Mouse (Mus musculus) layer of hippocampus, postnatal 36 days (tissue): ENCODE data around the gene Wiz. TPM values are rescaled to one million over a fixed set of nuclear protein-coding genes. Genes with fewer than 3 reads are reported as not detected.

ENCODE experiments used
- DNase-seq, 2 experiments: peaks; one replicate each; pipeline ENCODE4 v3.0.0; 2022
- total RNA-seq, 2 experiments: library from RNA; stranded (reverse); gene quantifications; 2 replicates each; pipeline ENCODE4 v1.2.3; 2021

The Wiz gene
- total RNA-seq, 2 experiments from 2014 or later, result 48.8 to 49.4 TPM

- DNase-seq, result no peak
Observed at GRCm38 (mm10) chr17:32378786-32379185, 10.5 kb downstream of the Wiz start.

DNA sequence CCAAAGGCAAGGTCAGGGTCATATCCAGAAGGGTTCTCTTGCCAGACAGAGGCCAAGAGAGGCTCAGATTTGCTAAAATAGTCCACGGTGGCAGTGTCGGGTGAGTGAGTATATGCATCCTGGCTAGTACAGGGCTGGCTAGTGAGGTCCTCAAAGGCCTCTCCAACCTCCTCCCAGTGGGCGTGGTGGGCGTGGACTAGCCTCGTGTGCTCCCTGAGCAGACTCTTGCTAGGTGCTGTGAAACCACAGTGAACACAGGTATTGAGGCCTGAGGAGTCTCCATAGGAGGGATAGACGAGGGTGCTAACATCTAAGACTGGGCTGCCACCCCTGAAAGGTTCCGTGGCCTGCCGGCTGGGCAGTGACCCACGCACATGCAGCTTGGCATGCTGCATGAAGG lies 12.1 kb downstream of the Wiz start:
- no peak for DNase-seq

- no peak for DNase-seq
Observed at GRCm38 (mm10) chr17:32376475-32376874, 12.8 kb downstream of the Wiz start.

DNA sequence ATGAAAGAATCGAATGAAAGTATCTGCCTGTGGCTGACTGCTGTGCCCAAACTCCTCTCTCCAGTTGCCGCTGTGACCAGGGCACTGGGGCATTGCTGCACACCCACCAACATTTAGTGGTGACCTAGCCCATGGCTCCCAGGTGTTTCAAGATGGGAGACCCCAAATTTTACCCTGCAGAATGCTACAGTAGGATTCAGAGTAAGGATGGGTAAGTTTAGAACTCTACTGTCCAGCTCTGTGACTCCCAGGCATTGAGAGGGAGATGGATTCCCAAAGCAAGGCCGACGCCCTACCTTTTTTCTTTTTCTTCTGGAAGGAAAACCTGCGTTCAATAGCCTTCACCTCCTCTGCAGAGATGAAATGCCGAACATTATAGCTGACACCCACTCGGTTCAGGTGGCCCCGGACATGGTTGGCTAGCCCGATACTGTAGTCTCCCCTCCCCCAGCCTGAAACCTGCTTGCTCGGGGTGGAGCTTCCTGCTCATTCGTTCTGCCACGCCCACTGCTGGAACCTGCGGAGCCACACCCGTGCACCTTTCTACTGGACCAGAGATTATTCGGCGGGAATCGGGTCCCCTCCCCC lies 20.2 kb downstream of the Wiz start:
- no peak for DNase-seq

GRCm38 (mm10) chr17:32367706-32368105 lies 21.5 kb downstream of the Wiz start:
- DNase-seq, result no peak

DNA sequence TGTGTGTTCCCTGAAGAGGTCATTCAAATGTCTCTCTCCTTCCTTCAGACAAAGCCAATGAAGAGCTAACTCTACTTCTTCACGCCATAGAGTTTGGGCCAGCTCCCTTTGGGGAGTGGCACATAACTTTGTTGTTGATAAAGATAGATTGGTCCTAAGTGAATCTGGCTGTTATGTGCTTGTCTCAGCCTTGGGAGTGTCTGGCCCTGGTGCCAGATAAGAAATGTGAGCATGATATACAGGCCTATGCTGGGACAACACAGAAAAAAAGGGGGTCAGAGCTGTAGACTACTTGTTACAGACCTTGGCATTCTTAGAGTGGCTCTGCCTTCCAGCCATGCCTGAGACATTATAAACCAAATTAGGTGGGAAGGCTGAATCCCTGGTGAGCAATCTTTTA lies 23.9 kb downstream of the Wiz start:
- DNase-seq, result no peak

DNA sequence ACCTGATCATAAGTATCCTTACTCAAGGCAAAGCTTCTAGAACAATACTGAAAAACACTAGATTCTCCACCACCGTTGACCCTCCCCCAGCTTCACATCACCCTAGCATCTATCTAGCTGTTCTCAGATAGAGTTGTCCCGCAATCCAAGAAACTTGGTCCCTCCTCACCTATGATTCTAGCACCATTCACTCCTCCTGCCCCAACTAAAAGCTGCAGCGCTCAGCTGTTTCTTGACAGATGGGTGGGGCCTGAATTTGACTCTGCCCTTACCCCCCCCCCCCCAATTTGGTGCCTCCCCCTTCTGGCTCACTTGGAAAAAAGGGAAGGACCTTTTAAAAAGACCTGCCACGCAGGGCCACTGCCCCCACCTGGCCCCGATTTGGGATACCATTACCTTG lies 24.4 kb downstream of the Wiz start:
- DNase-seq, result no peak

DNA sequence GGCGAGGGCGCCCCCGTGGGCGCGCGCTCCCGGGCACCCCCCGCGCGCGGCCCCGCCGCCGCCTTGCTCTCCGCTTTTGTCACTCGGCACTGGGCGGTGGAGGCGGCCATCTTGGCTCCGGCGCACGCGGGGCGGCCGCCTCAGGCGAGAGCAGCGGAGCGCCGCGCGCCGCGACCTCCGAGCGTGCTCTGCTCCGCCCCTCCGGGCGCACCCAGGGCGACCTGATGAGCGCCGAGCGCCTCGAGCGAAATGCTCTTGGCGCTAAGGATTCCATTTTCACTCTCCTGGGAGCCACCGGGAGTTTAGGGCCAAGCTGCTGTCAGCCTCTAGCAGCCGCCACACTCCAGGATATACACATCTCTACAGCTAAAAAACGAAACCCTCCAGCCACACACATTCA lies 24.9 kb downstream of the Wiz start:
- DNase-seq, result peak; percentile 86 to 87

- DNase-seq, result no peak
Observed at GRCm38 (mm10) chr17:32363821-32364301, 25.4 kb downstream of the Wiz start.

DNA sequence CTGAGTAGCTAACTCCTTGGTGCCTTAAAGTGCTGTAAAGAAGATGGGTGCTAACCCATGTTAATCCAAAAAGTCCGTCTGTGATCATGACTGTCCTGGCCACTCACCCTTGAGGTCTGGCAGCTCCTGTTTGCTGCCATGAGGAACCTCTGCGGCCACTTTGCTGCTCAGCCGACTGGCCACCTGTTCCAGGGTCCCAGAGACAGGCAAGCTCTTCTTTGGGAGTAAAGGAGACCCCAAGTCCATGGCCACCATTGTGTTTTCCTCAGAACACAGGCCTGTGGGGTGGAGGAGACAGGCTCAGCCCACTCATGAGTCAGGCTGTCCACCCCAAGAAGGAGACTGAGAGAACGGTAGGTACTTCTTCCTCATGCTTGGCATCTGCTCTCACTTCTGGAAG lies 26.6 kb downstream of the Wiz start:
- DNase-seq, result no peak

GRCm38 (mm10) chr17:32359928-32360327 lies 29.3 kb downstream of the Wiz start:
- DNase-seq, result no peak

GRCm38 (mm10) chr17:32358943-32359340 lies 30.3 kb downstream of the Wiz start:
- no peak for DNase-seq

- no peak for DNase-seq
Observed at GRCm38 (mm10) chr17:32358192-32358942, 30.9 kb downstream of the Wiz start.

DNA sequence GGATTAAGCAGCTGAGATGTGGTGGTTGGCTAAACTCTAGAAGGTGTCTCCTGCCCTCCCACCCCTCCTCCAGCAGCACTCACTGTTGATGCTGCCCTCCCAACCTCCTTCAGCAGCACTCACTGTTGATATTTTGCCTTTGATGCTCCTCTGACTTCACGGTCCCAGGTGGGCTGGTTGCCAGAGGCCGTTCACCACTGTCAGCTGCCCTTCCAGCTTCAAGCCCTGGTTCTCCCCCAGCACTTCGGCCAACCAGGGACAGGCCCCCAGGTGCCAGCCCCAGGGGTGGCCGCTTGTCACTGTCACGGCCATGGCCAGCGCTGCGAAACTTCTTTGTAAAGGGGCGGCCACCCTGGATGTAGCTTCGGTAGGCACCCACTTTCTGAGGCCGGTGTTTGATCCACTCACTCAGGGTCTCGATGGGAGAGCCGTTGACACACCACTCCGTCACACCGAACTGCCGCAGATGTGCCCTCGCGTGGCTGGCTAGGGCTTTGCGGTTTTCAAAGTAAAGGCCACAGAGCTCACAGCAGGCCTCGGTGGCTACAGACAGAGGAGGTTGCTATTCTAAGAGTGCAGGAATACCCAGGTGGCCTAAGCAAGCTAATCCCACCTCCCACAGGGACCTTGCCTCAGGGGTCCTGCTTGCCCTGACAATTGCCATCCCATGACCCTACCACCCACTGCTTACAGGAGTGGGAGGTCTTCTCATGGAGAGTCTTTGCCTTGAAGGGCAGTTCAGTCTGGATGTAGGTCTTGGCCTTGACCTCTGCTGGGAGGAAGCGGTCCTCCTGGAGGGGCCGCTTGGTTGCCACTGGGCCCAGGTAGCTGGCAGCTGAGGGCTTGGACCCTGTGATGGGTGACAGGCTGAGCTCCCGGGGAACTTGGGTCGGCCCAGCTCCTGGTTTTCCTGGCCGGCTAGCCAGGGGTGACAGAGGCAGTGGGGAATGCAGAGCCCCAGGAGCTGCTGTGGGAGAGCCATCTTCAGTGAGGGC lies 32.2 kb downstream of the Wiz start:
- DNase-seq, result no peak

DNA sequence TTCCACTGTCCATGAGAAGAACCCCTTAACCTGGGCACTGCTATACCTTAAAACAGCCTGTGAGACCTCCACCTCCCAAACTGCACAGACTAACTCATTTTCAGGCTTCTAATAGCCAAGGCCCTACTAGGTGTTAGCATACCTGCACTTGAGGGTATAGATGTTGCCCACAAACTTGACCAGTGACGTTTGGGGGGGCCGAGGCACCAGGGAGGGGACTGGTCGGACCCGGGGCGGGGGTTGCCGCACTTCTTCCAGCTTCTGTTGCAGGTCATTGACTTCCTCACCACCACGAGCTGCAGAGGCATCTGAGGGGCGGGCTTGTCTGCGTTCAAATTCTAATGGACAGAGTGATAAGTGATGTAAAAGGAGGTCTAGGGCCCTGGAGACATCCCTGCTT lies 33.0 kb downstream of the Wiz start:
- no peak for DNase-seq

GRCm38 (mm10) chr17:32355031-32355430 lies 34.2 kb downstream of the Wiz start:
- DNase-seq, result no peak

GRCm38 (mm10) chr17:32354211-32354610 lies 35.0 kb downstream of the Wiz start:
- DNase-seq, result no peak

- peak; percentile 69 to 76 for DNase-seq
Observed at GRCm38 (mm10) chr17:32353696-32354095, 35.5 kb downstream of the Wiz start.

DNA sequence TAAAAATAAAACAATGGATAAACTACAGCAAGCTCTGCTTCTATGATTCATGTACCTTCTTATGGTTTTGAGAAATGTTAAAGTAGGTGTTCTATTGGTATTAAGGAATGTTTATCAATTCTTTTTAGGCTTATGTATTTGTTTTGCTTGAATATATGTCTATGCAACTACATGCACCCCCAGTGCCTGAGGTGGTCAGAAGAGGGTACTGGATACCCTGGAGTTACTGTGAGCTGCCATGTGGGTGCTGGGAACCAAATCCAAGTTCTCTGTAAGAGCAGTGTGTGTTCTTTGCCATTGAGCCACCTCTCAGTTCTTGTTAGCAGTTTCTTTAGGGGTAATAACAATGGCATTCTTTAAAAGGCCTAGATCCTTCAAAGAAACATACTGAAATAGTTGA lies 37.5 kb downstream of the Wiz start:
- DNase-seq, result no peak

- no peak for DNase-seq
Observed at GRCm38 (mm10) chr17:32351269-32351668, 38.0 kb downstream of the Wiz start.

GRCm38 (mm10) chr17:32350382-32350983 lies 38.8 kb downstream of the Wiz start, which contains the start of gene Akap8l:
Gene Akap8l, minus strand, starts transcription at chr17:32350607.
- DNase-seq, result peak; percentile 97 to 98

GRCm38 (mm10) chr17:32349851-32350381 lies 39.3 kb downstream of the Wiz start:
- no peak for DNase-seq
